Mouse (Mus musculus): ENCODE data around the gene Aqp9. TPM values are rescaled to one million over a fixed set of nuclear protein-coding genes. Genes with fewer than 3 reads are reported as not detected.

Gene Aqp9
- total and polyA plus RNA-seq, 3 experiments = 64.8 to 76.1 TPM; not detected in 1

DNA sequence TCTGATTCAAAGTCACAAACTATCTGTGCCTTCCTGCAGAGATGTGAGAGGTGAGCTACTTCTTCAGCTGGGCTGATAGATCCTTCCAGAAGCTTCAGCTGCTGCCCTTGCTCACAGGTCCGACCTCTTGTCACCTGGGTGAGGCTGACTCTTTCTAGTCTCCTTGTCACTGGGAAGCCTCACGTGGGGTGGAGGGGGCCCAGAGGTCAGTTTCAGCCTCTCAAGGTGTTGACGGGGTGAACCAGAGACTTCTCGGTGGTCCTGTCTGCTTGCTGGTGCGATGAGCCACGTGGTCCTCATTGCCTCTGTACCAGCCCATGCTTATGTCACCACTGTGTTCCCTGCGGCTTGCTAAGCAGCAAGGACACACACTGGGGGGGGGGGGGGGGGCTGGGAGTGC is 96.0 kb downstream of the Aqp9 start:
- TF ChIP-seq NRF1 (IDR thresholded peaks at IDR 0.05; ENCODE audit: insufficient read depth, low read depth, low read length, poor library complexity, severe bottlenecking) (no peak), RCOR1 (IDR thresholded peaks at IDR 0.05; ENCODE audit: low read depth, low read length) (no peak), CHD1 (IDR thresholded peaks at IDR 0.05; ENCODE audit: low read depth, low read length) (no peak), SIN3A (IDR thresholded peaks at IDR 0.05; ENCODE audit: low read length) (no peak), HCFC1 (IDR thresholded peaks at IDR 0.05; ENCODE audit: low read depth, low read length) (no peak), POLR2A (IDR thresholded peaks at IDR 0.05; ENCODE audit: control insufficient read depth in 1 of 2, insufficient read depth in 1 of 2, low read depth in 1 of 2, low read length in 2 of 2, poor library complexity in 1 of 2) (no peak)
- Histone ChIP-seq H3K4me3 (ENCODE audit: control insufficient read depth in 1 of 2, insufficient read depth in 1 of 2, low read depth in 2 of 2, low read length in 2 of 2) (no peak overlapping the region), H3K27me3 (ENCODE audit: control insufficient read depth in 1 of 2, insufficient read depth in 2 of 2, low read length in 2 of 2) (peaks cover 6 to 7% of the 10 kb centered on the region in 2 experiments; a peak in 3 of 4 replicates), H3K36me3 (ENCODE audit: control insufficient read depth in 1 of 2, insufficient read depth in 2 of 2, low read length in 2 of 2) (no peaks in the 10 kb centered on the region), H3K9me3 (replicated peaks; ENCODE audit: insufficient read depth, low read length) (no peaks in the 10 kb centered on the region), H3K9ac (ENCODE audit: control insufficient read depth, low read depth, low read length, poor library complexity, severe bottlenecking) (no peak overlapping the region), H3K4me1 (ENCODE audit: control insufficient read depth in 1 of 2, insufficient read depth in 2 of 2, low read length in 2 of 2) (no peaks in the 10 kb centered on the region), H3K79me2 (ENCODE audit: control insufficient read depth, insufficient read depth, low read length, poor library complexity) (no peaks in the 10 kb centered on the region), H3K27ac (ENCODE audit: control insufficient read depth, low read depth, low read length) (no peak overlapping the region)
- no peak for DNase-seq (ENCODE audit: low read depth, low spot score)

DNA sequence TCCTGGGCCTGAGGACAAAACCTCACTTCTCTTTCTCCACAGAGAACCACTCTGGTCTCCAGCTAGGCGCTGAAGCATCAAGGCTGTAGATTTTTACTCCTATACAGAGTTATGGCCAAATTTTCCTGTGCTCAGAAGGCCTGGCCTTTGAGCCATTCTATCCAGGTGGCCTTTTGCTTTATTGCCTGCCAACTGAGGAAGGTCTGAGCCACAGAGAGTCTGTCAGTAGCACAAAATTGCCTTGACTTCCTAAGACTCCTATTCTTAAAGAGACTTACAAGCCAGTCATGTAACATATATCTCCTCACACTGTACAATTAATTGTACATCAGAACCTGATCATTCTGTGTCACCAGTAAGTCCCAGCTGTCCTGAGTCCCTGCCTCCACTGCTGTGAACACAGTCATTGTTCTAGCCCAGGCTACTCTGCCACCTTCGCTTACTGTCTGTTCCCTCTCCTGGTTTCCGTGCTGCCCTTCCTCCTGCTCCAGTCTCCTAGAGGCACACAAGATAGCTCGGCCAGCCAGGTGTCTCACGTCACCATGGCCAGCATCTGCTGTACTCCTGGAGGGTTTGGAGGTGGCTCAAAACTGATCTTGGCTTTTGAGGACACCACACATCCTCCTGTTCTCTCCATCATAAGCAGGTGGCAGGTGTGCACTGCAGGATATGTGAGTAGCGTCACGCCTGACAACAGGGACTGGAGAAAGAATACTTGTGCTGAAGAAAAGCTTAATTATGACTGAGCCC is 96.7 kb downstream of the Aqp9 start:
- no peaks in the 10 kb centered on the region for H3K4me1 ChIP-seq (ENCODE audit: control insufficient read depth in 1 of 2, insufficient read depth in 2 of 2, low read length in 2 of 2)
- H3K4me3 ChIP-seq (ENCODE audit: control insufficient read depth in 1 of 2, insufficient read depth in 1 of 2, low read depth in 2 of 2, low read length in 2 of 2) = no peak overlapping the region
- no peaks in the 10 kb centered on the region for H3K79me2 ChIP-seq (ENCODE audit: control insufficient read depth, insufficient read depth, low read length, poor library complexity)

DNA sequence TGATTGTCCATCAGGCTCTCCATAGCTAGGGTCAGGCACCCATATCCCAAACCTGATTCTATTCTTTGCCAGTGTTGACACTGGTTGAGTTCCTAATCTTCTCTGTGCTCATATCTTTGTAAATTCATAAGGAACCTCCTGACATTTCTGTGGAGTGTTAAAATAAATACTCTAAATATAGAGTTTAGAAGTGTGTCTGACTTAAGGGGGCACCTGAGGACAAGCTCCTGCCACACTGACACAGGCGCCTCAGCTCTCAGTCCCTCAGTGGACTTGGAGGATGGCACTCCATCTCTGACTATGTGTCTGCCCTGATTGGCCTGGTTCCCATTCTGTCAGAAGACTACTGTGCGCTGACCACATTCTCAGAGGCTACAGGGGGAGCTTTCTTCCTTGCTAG is 97.9 kb downstream of the Aqp9 start:
- Histone ChIP-seq H3K79me2 (ENCODE audit: control insufficient read depth, insufficient read depth, low read length, poor library complexity) (no peaks in the 10 kb centered on the region), H3K27me3 (ENCODE audit: control insufficient read depth in 1 of 2, insufficient read depth in 2 of 2, low read length in 2 of 2) (peaks cover 9% of the 10 kb centered on the region in 2 experiments; a peak in 3 of 4 replicates), H3K9me3 (replicated peaks; ENCODE audit: insufficient read depth, low read length) (no peaks in the 10 kb centered on the region), H3K9ac (ENCODE audit: control insufficient read depth, low read depth, low read length, poor library complexity, severe bottlenecking) (no peak overlapping the region), H3K4me1 (ENCODE audit: control insufficient read depth in 1 of 2, insufficient read depth in 2 of 2, low read length in 2 of 2) (no peaks in the 10 kb centered on the region), H3K36me3 (ENCODE audit: control insufficient read depth in 1 of 2, insufficient read depth in 2 of 2, low read length in 2 of 2) (no peaks in the 10 kb centered on the region), H3K27ac (ENCODE audit: control insufficient read depth, low read depth, low read length) (no peak overlapping the region), H3K4me3 (ENCODE audit: control insufficient read depth in 1 of 2, insufficient read depth in 1 of 2, low read depth in 2 of 2, low read length in 2 of 2) (no peak overlapping the region)
- no peak for DNase-seq (ENCODE audit: low read depth, low spot score)
- TF ChIP-seq GABPA (IDR thresholded peaks at IDR 0.05; ENCODE audit: low read depth, low read length) (no peak), POLR2AphosphoS5 (IDR thresholded peaks at IDR 0.05; ENCODE audit: borderline replicate concordance, low read depth, low read length) (no peak), MYC (IDR thresholded peaks at IDR 0.05; ENCODE audit: low read depth, low read length) (no peak), SMC3 (IDR thresholded peaks at IDR 0.05; ENCODE audit: low read depth, low read length) (no peak), UBTF (IDR thresholded peaks at IDR 0.05; ENCODE audit: borderline replicate concordance, insufficient read depth, low read depth, low read length) (no peak), HCFC1 (IDR thresholded peaks at IDR 0.05; ENCODE audit: low read depth, low read length) (no peak), MAFK (IDR thresholded peaks at IDR 0.05; ENCODE audit: borderline replicate concordance, low read depth, low read length) (no peak), NELFE (IDR thresholded peaks at IDR 0.05; ENCODE audit: low read depth, low read length) (no peak), TAL1 (IDR thresholded peaks at IDR 0.05; ENCODE audit: low read length) (no peak), EP300 (IDR thresholded peaks at IDR 0.05; ENCODE audit: low read depth in 1 of 2, low read length in 2 of 2) (no peak), MXI1 (IDR thresholded peaks at IDR 0.05; ENCODE audit: low read depth, low read length) (no peak), ZKSCAN1 (IDR thresholded peaks at IDR 0.05; ENCODE audit: low read depth, low read length) (no peak), ELF1 (IDR thresholded peaks at IDR 0.05; ENCODE audit: low read depth, low read length) (no peak), NRF1 (IDR thresholded peaks at IDR 0.05; ENCODE audit: insufficient read depth, low read depth, low read length, poor library complexity, severe bottlenecking) (no peak), TCF12 (IDR thresholded peaks at IDR 0.05; ENCODE audit: low read depth, low read length) (no peak), USF2 (IDR thresholded peaks at IDR 0.05; ENCODE audit: borderline replicate concordance in 1 of 2, insufficient read depth in 1 of 2, low read depth in 1 of 2, low read length in 2 of 2) (no peak)

More for the DNA sequence above, 96.7 kb downstream of the Aqp9 start:
- TF ChIP-seq SMC3 (IDR thresholded peaks at IDR 0.05; ENCODE audit: low read depth, low read length) (no peak), ELF1 (IDR thresholded peaks at IDR 0.05; ENCODE audit: low read depth, low read length) (no peak), ZMIZ1 (IDR thresholded peaks at IDR 0.05; ENCODE audit: low read depth, low read length) (no peak), ZKSCAN1 (IDR thresholded peaks at IDR 0.05; ENCODE audit: low read depth, low read length) (no peak), MYB (IDR thresholded peaks at IDR 0.05; ENCODE audit: low read depth, low read length) (no peak), POLR2AphosphoS5 (IDR thresholded peaks at IDR 0.05; ENCODE audit: borderline replicate concordance, low read depth, low read length) (no peak), MAZ (IDR thresholded peaks at IDR 0.05; ENCODE audit: low read depth, low read length) (no peak), TBP (IDR thresholded peaks at IDR 0.05; ENCODE audit: low read depth, low read length) (no peak), CHD2 (IDR thresholded peaks at IDR 0.05; ENCODE audit: low read length) (no peak), TAL1 (IDR thresholded peaks at IDR 0.05; ENCODE audit: low read length) (no peak), CHD1 (IDR thresholded peaks at IDR 0.05; ENCODE audit: low read depth, low read length) (no peak), POLR2AphosphoS2 (IDR thresholded peaks at IDR 0.05; ENCODE audit: low read length) (no peak)
- H3K27me3 ChIP-seq (ENCODE audit: control insufficient read depth in 1 of 2, insufficient read depth in 2 of 2, low read length in 2 of 2) = peaks cover 6 to 7% of the 10 kb centered on the region in 2 experiments; a peak in 3 of 4 replicates
- no peak overlapping the region for H3K9ac ChIP-seq (ENCODE audit: control insufficient read depth, low read depth, low read length, poor library complexity, severe bottlenecking)
- DNase-seq (ENCODE audit: low read depth, low spot score) = no peak
- H3K9me3 ChIP-seq (replicated peaks; ENCODE audit: insufficient read depth, low read length) = no peaks in the 10 kb centered on the region
- H3K27ac ChIP-seq (ENCODE audit: control insufficient read depth, low read depth, low read length) = no peak overlapping the region
- H3K36me3 ChIP-seq (ENCODE audit: control insufficient read depth in 1 of 2, insufficient read depth in 2 of 2, low read length in 2 of 2) = no peaks in the 10 kb centered on the region

Data from MEL (cell line).